Mouse (Mus musculus) megakaryocyte progenitor cell, adult 5-6 weeks (primary cell): ENCODE results near the gene Lpar1. TPM values are rescaled to one million over a fixed set of nuclear protein-coding genes. Genes with fewer than 3 reads are reported as not detected.
A peak's percentile ranks its signal among the peaks of the same experiment; 100 is the strongest.
"Not testable (repeated sequence)": the region's sequence is repeated elsewhere in the genome, so short reads cannot be mapped to it uniquely, and the experiment has no call there.

Experiments
- ATAC-seq: replicated peaks from 2 replicates; pipeline ENCODE4 v1.8.0; 2016; ENCODE audit warnings: mild to moderate bottlenecking, moderate TSS enrichment, inconsistent platforms; ENCODE audit not compliant: poor library complexity
- total RNA-seq, 2 experiments: library from RNA; stranded (forward) in 1 of 2; stranded (reverse) in 1 of 2; fragments of 157-497, 149-512 nt in 1 of 2; fragments of 200-1000 nt in 1 of 2; gene quantifications; 2 replicates each; pipeline versions ENCODE4 v1.2.3 to v1.2.4; 2015 to 2017

Lpar1 gene
- total RNA-seq, 2 experiments from 2014 or later = 0.27 to 0.29 TPM

- no peak for ATAC-seq
These were observed 7.0 kb downstream of the Lpar1 start for GRCm38 (mm10) chr4:58546441-58547272.

GRCm38 (mm10) chr4:58545888-58546432 is 7.7 kb downstream of the Lpar1 start:
- ATAC-seq = no peak

GRCm38 (mm10) chr4:58543171-58543570 is 10.5 kb downstream of the Lpar1 start:
- ATAC-seq = no peak

- ATAC-seq = not testable (repeated sequence)
These were observed 11.0 kb downstream of the Lpar1 start for GRCm38 (mm10) chr4:58542656-58543055.

DNA sequence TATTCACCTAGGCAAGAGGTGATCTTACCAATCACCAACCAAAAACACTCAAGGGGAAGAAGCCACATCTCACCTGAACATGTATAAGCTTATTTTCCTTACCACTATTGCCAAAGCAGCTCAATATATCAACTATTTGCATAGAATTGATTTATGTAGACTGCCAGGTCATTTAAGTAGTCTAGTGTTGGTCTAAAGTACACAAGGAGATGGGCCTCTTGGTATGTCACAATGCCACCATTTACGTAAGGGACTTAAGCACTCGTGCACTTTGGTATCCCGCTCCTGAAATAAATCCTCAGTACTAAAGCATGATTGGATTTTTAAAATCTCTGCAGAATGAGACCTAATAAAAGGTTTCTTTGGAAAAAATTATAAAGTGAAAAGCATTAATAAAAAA is 12.9 kb downstream of the Lpar1 start:
- ATAC-seq = no peak

DNA sequence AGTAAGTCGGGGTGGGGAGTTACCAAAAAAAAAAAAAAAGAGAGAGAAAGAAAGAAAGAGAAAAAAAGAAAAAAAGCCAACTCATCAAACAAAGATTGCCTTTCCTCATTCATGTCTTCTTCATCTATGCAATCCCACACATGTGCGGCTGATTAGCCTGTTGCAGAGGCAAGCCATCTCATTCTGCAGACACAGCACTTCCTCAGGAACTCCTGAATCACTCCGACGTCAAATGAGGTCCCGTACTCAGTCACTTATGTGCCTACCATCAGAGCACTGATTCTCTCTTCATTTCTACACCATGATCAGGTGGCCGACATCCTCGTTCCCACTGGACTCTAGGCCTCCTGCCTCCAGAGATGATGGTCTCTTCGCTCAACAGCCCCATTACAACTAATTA is 13.3 kb downstream of the Lpar1 start:
- no peak for ATAC-seq

- no peak for ATAC-seq
These were observed 15.0 kb downstream of the Lpar1 start for GRCm38 (mm10) chr4:58538696-58539095.

DNA sequence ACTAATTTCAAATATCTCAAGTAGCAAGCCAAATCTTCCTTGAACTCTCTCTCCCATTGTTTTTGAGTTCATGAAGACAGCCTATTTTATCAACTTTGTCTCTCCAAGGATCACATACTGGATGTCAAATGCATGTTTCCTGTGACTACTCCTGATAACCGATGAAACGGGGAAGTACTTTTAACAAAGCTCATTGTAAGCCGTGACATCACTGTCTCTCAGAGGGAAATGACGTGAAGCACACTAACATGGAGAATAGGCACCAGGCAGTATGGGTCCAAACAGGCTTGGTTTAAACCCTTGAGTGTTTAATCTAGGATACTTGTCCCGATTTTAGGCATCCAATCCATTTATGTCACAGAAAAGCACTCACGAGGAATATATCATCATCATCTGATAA is 17.9 kb downstream of the Lpar1 start:
- peak; percentile 37; the same call in 1 of the 2 replicates for ATAC-seq

DNA sequence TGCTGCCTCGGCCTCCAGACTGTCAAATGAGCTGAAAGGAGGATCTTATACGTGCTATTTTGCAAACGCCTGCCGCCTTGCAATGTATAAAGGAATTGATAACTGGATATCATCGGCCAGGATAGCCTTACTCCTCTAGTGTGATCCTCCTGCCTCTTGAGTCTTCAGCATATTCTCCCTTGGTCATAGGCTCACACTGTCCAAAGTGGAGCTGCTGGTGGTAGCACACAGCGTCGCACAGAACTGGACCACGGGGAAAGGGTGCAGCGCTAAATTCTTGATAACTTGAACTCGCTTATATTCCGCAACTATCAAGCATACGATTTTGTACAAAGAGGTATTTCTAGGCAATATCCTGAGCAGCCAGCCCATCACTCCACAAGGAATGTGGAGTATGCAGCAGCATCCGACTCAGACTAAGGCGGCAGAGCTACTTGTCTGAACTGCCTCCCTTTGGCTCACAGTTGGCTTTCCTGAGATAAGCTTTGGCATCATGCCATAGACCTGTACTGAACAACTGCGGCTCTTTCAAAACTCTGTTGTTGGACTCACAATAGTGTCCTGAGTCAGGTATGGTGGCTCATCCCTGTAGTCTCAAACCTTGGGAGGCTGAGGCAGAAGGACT is 18.9 kb downstream of the Lpar1 start:
- 0 out of 2 replicates have a peak, but pooled peaks have one; percentile 26 for ATAC-seq

- ATAC-seq = no peak
These were observed 19.5 kb downstream of the Lpar1 start for GRCm38 (mm10) chr4:58534141-58534571.

DNA sequence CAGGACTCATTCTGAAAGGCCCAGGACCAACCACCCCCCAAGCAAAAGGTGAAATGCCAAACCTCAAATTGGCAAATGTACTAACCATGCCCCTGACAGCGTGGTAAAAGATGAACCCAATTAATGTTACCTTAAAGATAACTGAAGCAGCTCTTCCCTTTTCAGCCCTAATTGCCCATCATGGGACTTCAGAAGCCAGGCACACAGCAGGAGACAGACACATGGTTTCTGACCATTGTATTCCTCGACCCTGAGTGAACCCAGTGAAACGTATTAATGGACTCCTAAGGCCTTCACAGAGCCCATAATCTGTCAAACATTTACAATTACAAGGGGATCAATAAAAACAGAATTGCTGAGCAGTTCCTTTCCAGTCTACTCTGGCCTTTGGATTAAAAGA is 20.2 kb downstream of the Lpar1 start:
- ATAC-seq = no peak

DNA sequence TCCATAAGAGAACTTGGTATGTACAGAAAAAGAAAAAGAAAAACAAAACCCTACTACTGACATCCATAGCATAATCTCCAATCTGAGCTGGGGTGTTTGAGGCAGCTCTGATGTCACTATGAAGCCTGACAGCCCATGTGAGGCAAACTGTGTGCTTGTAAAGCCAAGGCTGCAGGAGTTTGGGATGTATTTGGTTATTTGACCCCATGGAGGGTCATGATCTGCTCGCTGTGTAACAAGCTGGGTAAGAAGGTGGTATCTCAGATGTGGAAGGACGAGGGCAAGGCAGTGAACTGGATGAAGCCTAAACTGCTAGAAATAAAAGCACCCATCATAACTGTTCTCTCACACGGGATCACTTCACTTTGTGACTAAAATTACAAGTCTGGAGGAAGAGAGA is 21.4 kb downstream of the Lpar1 start:
- no peak for ATAC-seq

DNA sequence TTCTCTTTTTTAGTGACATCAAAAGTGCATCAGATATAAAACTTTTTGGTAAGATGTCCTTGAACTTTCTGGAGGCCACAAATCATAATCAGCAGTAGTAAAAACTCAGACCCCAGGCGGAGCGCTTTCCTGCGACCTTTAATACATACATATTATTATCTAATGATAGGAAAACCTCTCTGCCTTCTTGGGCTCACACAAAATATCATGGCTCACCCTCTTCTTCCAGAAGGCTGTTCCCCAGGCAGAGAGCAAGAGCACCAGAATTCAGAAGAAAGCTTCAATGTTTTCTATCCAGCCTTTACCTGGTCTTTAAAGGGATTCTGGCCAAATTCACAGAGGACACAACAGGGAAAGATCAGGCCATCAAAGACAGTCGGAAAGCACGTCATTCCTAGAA is 23.0 kb downstream of the Lpar1 start:
- no peak for ATAC-seq

GRCm38 (mm10) chr4:58530279-58530678 is 23.4 kb downstream of the Lpar1 start:
- ATAC-seq = no peak

- ATAC-seq = no peak
These were observed 25.8 kb downstream of the Lpar1 start for GRCm38 (mm10) chr4:58527852-58528251.

DNA sequence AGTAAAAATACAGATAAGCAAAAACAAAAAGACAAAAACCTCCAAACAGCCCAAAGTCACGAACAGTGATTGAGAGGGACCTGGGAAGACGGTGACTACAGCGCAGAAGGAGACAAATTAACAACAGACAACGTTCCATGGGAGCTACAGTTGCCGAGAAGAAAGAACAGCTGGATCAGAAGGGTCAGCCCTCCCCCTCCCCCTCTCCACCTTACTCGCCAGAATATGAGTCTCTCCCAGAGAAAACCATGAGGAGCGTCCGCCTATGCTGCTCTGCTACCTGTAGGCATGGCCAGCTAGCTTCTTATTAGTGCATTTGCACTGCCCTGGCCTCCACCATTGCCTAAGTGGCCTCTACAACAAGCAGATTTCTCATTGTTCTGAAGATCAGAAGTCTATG is 32.6 kb downstream of the Lpar1 start:
- ATAC-seq = no peak

DNA sequence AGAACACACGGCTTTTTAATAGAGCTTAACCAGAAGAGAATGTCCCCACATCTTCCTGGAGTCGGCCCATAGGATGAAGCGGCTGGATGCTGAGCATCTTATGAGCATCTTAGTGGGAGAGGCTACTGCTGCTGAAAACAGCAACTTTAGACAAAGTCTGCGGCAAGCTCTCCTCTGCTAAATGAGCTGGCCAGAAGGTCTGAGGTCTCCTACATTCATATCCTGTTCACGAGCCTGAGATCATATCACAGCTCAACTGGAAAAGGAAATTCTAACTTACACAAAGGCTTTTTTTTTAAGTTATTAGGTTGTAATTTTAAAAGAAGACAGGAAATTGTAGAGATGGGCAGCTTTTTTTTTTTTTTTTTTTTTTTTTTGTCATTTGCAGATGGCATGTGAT is 33.2 kb downstream of the Lpar1 start:
- no peak for ATAC-seq

DNA sequence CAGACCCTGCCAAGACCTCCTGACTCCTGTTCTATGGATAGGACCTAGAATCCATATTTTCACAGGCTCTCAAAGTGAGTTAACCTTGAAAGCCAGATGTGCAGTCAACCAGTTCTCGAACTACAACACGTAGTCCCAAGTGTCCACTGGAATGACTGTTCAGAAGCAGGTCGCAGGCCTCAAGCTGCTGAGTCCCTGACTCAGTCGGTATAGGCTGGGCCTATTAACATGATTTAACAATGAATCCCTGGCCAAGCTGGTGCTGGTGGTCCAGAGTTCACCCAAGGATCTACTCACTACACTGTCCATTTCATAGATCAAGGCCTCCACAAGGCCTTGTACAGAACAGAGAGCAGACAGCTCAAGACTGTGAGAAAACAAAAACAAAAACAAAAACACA is 33.8 kb downstream of the Lpar1 start:
- no peak for ATAC-seq

GRCm38 (mm10) chr4:58518215-58518988 is 35.3 kb downstream of the Lpar1 start:
- no peak for ATAC-seq

DNA sequence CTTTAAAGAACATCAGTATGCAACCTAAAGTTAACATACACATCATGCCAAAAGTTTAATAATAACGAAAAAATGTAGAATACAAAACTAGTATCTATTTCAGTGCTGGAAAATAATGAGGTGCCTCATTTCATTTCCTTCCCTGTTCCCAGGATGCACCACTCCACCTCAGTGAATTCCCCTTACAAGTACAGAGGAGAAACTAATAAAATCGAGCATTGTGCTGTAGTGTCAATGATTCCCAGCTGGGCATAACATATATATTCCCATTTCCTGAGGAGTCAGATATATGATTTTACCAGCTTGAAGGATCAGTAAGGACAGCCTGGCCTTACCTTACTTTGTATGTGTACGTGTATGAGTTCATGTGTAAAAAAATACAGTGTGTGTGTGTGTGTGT is 36.9 kb downstream of the Lpar1 start:
- no peak for ATAC-seq

DNA sequence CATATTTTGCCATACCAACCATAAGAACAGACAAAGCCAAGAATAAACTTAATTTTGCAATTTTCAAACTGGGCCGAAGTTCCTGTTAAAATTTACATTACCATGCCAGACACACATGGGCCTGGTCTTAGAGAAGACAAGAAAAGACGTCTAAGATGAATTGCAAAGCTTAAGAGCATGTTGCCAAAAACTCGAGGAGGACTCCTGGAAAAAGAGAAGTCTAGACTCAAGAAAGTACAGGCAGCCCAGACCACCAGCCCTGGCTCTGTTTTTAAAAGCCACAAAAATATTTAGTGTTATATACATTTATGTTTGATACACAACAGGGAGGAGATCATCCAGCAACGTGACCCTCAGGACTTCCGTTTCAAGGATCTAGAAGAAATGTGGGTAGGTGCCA is 37.5 kb downstream of the Lpar1 start:
- ATAC-seq = no peak
